7 mouse cellular contexts compared by ENCODE assay signal in the genomic region with DNA sequence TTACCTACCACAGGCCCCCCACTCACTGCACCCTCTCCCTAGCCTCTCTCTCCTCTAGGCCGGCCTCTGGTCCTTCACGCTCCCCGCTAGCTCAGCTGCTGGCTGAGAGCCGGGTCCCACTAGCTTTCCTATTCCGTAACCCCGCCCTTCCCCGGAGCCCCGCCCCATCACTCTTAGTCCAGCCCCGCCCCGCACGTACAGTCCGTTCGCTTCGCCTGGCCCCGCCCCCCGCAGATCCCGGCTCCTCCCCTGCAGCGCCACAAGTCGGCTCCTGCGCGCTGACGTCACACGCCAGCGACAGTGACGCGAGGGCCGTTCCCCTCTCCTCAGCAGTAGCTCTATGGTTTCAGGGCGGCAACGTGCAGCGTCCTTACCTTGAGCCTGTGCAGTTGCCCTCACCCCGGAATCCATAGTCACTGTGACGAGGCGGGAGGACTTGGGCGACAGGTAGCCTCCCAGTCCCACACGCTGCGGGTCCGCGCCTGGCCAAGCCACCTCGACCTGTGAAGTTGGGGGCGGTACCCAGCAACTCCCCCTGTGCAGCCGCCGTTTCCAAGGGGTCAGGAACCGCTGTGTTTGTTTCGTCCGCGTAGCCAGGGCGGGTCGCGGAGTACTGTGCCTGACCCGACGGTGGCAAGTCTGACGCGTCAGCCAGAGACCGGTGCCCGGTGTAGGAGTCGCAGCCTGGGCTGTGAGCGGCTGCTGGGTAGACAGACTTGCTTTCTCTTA. TPM values are rescaled to one million over a fixed set of nuclear protein-coding genes. Genes with fewer than 3 reads are reported as not detected.
DNase-seq lines count a peak whose midpoint lies in the region; ATAC-seq lines count a peak whose summit lies in the region.

A gene (plus strand): TSS at position 286 of the 729 bp plus-strand sequence.

- H3K4me2 ChIP-seq in intestine, embryonic 15.5 days (replicated peaks) = peak within 1 kb of the TSS; percentile 64

- peak; percentile 96 for ATAC-seq in intestine, embryonic 15.5 days

- peak within 1 kb of the TSS; percentile 94 for H3K27ac ChIP-seq in intestine, embryonic 15.5 days
- H3K27ac ChIP-seq in midbrain, embryonic 10.5 days (replicated peaks) = peak within 1 kb of the TSS; percentile 88

- no peaks in the 10 kb centered on the region; the same call in 1 of the 2 replicates for H3K36me3 ChIP-seq in intestine, embryonic 15.5 days
- peaks cover 4% of the 10 kb centered on the region for H3K36me3 ChIP-seq in midbrain, embryonic 10.5 days

- intact Hi-C loops in gastrocnemius, postnatal 36 days (cut with DNase I) = no loop called here
- intact Hi-C loops in left cerebral cortex, postnatal 25 days (cut with DNase I) = loop anchor here (1.0 to 5.0 kb wide), 3 partner anchors 10 to 494 kb away; a partner anchor contains a TSS

- peak within 1 kb of the TSS; percentile 69 for H3K9ac ChIP-seq in intestine, embryonic 15.5 days

- H3K4me3 ChIP-seq in intestine, embryonic 15.5 days (replicated peaks) = peak within 1 kb of the TSS; percentile 74
- peak within 1 kb of the TSS; percentile 72 for H3K4me3 ChIP-seq in midbrain, embryonic 10.5 days

- under 1% methylated on average over 55 of the region's 57 CpGs for WGBS in intestine, embryonic 15.5 days
- under 1% methylated on average over 57 of the region's 57 CpGs for WGBS in midbrain, embryonic 10.5 days

- peaks cover 3% of the 10 kb centered on the region; the same call in 1 of the 2 replicates for H3K4me1 ChIP-seq in intestine, embryonic 15.5 days (replicated peaks)
- peaks cover 22% of the 10 kb centered on the region for H3K4me1 ChIP-seq in midbrain, embryonic 10.5 days

- H3K9me3 ChIP-seq in intestine, embryonic 15.5 days = no peaks in the 10 kb centered on the region
- peaks cover 5% of the 10 kb centered on the region for H3K9me3 ChIP-seq in midbrain, embryonic 10.5 days (replicated peaks)

- DNase-seq in adrenal gland, adult 2 months = peak; percentile 98
- peak; percentile 97 for DNase-seq in embryo, embryonic 11.5 days (ENCODE audit: low read depth, low spot score)
- peak; percentile 95 to 98 for DNase-seq in gastrocnemius, postnatal 36 days
- peak; percentile 98 for DNase-seq in left cerebral cortex, postnatal 25 days (ENCODE audit: low spot score in 2 of 2)
- DNase-seq in midbrain, embryonic 10.5 days (ENCODE audit: low spot score) = peak; percentile 99
- DNase-seq in right cerebral cortex, postnatal 4 days = peak; percentile 98

- no peaks in the 10 kb centered on the region for H3K27me3 ChIP-seq in intestine, embryonic 15.5 days (replicated peaks)
- no peaks in the 10 kb centered on the region for H3K27me3 ChIP-seq in midbrain, embryonic 10.5 days (ENCODE audit: low read depth, poor library complexity, severe bottlenecking)

RNA-seq across cellular contexts. Expression of the gene that starts here (rescaled TPM):
- 10 to 100 TPM; 14.7 to 15.0 TPM for total RNA-seq in adrenal gland, adult 2 months (2021)
- polyA plus RNA-seq in adrenal gland, adult 2 months (2012; rRNA removed) = 12.7 and 15.0 TPM in 2 replicates
- 1 to 10 TPM; 2.9 to 3.4 TPM for total RNA-seq in gastrocnemius, postnatal 36 days (2021)
- polyA plus RNA-seq in intestine, embryonic 15.5 days (2015; fragmentation: Nextera tagmentation; extraction: Ambion mirVana) = 16.6 and 17.4 TPM in 2 replicates
- total RNA-seq in left cerebral cortex, postnatal 25 days (2021) = 10 to 100 TPM; 23.0 to 30.4 TPM
- 20.7 and 22.7 TPM in 2 replicates for polyA plus RNA-seq in midbrain, embryonic 10.5 days (2016; fragmentation: Nextera tagmentation; extraction: Ambion mirVana)

Comparison
In these comparisons a context has a peak if more than half of its experiments do, and no peak if none do; other contexts are left out.
1. Peak in every context shown above with its lines: DNase-seq, ATAC-seq, H3K4me3 ChIP-seq and H3K27ac ChIP-seq.